Mouse (Mus musculus) liver, embryonic 12.5 days (tissue): ENCODE measurements around the gene Cep97. TPM values are rescaled to one million over a fixed set of nuclear protein-coding genes. Genes with fewer than 3 reads are reported as not detected.

Experiments
- ATAC-seq: fragments of 200-750 bp; cut with Nextera tagmentation; 2 replicates; pipeline ENCODE4 v1.8.0; 2017; ENCODE audit warnings: moderate number of reproducible peaks, mild to moderate bottlenecking, moderate library complexity
- H3K27ac ChIP-seq: fragments of 300-500 bp; sonication (generic); 2 replicates; pipeline ENCODE4 v1.5.1; 2016; ENCODE audit warnings: mild to moderate bottlenecking
- H3K27me3 ChIP-seq: fragments of 300-500 bp; sonication (generic); replicated peaks from 2 replicates; pipeline ENCODE4 v1.6.1; 2016; ENCODE audit warnings: mild to moderate bottlenecking, moderate library complexity
- H3K36me3 ChIP-seq: fragments of 300-500 bp; sonication (generic); 2 replicates; pipeline ENCODE4 v1.6.1; 2016; ENCODE audit warnings: mild to moderate bottlenecking, moderate library complexity
- H3K4me1 ChIP-seq: fragments of 300-500 bp; sonication (generic); 2 replicates; pipeline ENCODE4 v1.6.1; 2016
- H3K4me2 ChIP-seq: fragments of 300-500 bp; sonication (generic); 2 replicates; pipeline ENCODE4 v1.6.1; 2016; ENCODE audit warnings: mild to moderate bottlenecking, moderate library complexity
- H3K4me3 ChIP-seq: fragments of 300-500 bp; sonication (generic); 2 replicates; pipeline ENCODE4 v1.5.1; 2016; ENCODE audit warnings: mild to moderate bottlenecking, moderate library complexity
- H3K9ac ChIP-seq: fragments of 300-500 bp; sonication (generic); 2 replicates; pipeline ENCODE4 v1.6.1; 2016; ENCODE audit warnings: mild to moderate bottlenecking, moderate library complexity
- H3K9me3 ChIP-seq: fragments of 300-500 bp; sonication (generic); replicated peaks from 2 replicates; pipeline ENCODE4 v1.6.1; 2016; ENCODE audit warnings: mild to moderate bottlenecking, moderate library complexity
- whole genome bisulfite sequencing: fragments of 180-500 bp; shearing (Covaris S2); methylation state at CpG from one replicate; pipeline ENCODE4 v1.1.7; 2016; ENCODE audit not compliant: insufficient replicate concordance; 5-methylcytosine and 5-hydroxymethylcytosine counted together
- polyA plus RNA-seq: library from polyadenylated mRNA; unstranded; fragments of >200 nt; fragmentation: Nextera tagmentation; extraction: Ambion mirVana; gene quantifications from 2 replicates; pipeline ENCODE4 v1.2.1, GENCODE M21; 2016

Gene Cep97
- 5.7 and 6.0 TPM in 2 replicates for polyA plus RNA-seq

GRCm38 (mm10) chr16:55934453-55935037 lies at the start of gene Cep97:
TSS of gene Cep97 (minus strand) at chr16:55934855.
- Histone ChIP-seq H3K4me3 (peak within 1 kb of the TSS; percentile 79), H3K9ac (peak within 1 kb of the TSS; percentile 80), H3K4me1 (peaks cover 16% of the 10 kb centered on the region), H3K9me3 (no peaks in the 10 kb centered on the region), H3K27ac (peak within 1 kb of the TSS; percentile 80), H3K27me3 (no peaks in the 10 kb centered on the region), H3K4me2 (peak within 1 kb of the TSS; percentile 85), H3K36me3 (0 out of 2 replicates have a peak, but pooled peaks cover 2% of the 10 kb centered on the region)
- peak; percentile 99 for ATAC-seq
- WGBS = under 1% methylated on average over 24 of the region's 24 CpGs

GRCm38 (mm10) chr16:55974903-55975285 lies 40.2 kb upstream of the Cep97 start:
- H3K36me3 ChIP-seq = peaks cover 40% of the 10 kb centered on the region
- H3K4me3 ChIP-seq = peak overlapping the region; percentile 99
- peak overlapping the region; percentile 86 for H3K4me2 ChIP-seq
- H3K27me3 ChIP-seq = no peaks in the 10 kb centered on the region
- no peaks in the 10 kb centered on the region for H3K9me3 ChIP-seq
- 8% methylated on average over 14 of the region's 14 CpGs for WGBS
- peak overlapping the region; percentile 92 for H3K27ac ChIP-seq
- H3K9ac ChIP-seq = peak overlapping the region; percentile 97
- ATAC-seq = 0 out of 2 replicates have a peak, but pooled peaks have one; percentile 12
- peaks cover 47% of the 10 kb centered on the region for H3K4me1 ChIP-seq

- Histone ChIP-seq H3K27me3 (no peaks in the 10 kb centered on the region), H3K4me1 (peaks cover 52% of the 10 kb centered on the region), H3K27ac (peak overlapping the region; percentile 92), H3K36me3 (peaks cover 45% of the 10 kb centered on the region), H3K9me3 (no peaks in the 10 kb centered on the region), H3K9ac (peak overlapping the region; percentile 97), H3K4me2 (peak overlapping the region; percentile 86), H3K4me3 (peak overlapping the region; percentile 99)
- under 1% methylated on average over 55 of the region's 55 CpGs for WGBS
- peak; percentile 87 for ATAC-seq
These were observed 39.7 kb upstream of the Cep97 start for GRCm38 (mm10) chr16:55974256-55974902.

GRCm38 (mm10) chr16:55973431-55974255 lies 39.0 kb upstream of the Cep97 start, which contains the start of gene Zbtb11:
TSS of gene Zbtb11 (plus strand) at chr16:55973883.
- under 1% methylated on average over 76 of the region's 86 CpGs for WGBS
- Histone ChIP-seq H3K36me3 (peaks cover 49% of the 10 kb centered on the region), H3K27me3 (no peaks in the 10 kb centered on the region), H3K9ac (peak within 1 kb of the TSS; percentile 97), H3K4me2 (peak within 1 kb of the TSS; percentile 86), H3K4me1 (peaks cover 59% of the 10 kb centered on the region), H3K27ac (peak within 1 kb of the TSS; percentile 92), H3K4me3 (peak within 1 kb of the TSS; percentile 99), H3K9me3 (no peaks in the 10 kb centered on the region)
- peak; percentile 91 for ATAC-seq

- Histone ChIP-seq H3K27me3 (no peaks in the 10 kb centered on the region), H3K4me2 (peak overlapping the region; percentile 86), H3K27ac (peak overlapping the region; percentile 92), H3K9ac (peak overlapping the region; percentile 97), H3K4me1 (peaks cover 66% of the 10 kb centered on the region), H3K36me3 (peaks cover 47% of the 10 kb centered on the region), H3K9me3 (no peaks in the 10 kb centered on the region), H3K4me3 (peak overlapping the region; percentile 99)
- no peak for ATAC-seq
- 38% methylated on average over 10 of the region's 10 CpGs for WGBS
These were observed 38.1 kb upstream of the Cep97 start for GRCm38 (mm10) chr16:55972626-55973201.

GRCm38 (mm10) chr16:55971735-55972615 lies 37.3 kb upstream of the Cep97 start:
- H3K27me3 ChIP-seq = no peaks in the 10 kb centered on the region
- 60% methylated on average over 6 of the region's 6 CpGs for WGBS
- peaks cover 51% of the 10 kb centered on the region for H3K36me3 ChIP-seq
- H3K27ac ChIP-seq = peak overlapping the region; percentile 58
- no peak overlapping the region for H3K9ac ChIP-seq
- H3K4me2 ChIP-seq = peak overlapping the region; percentile 86
- no peak for ATAC-seq
- H3K9me3 ChIP-seq = no peaks in the 10 kb centered on the region
- H3K4me3 ChIP-seq = peak overlapping the region; percentile 99; the same call in 1 of the 2 replicates
- peaks cover 71% of the 10 kb centered on the region for H3K4me1 ChIP-seq

- H3K27me3 ChIP-seq = no peaks in the 10 kb centered on the region
- 0 out of 2 replicates have a peak overlapping the region, but pooled peaks have one; percentile 10 for H3K4me2 ChIP-seq
- H3K9ac ChIP-seq = no peak overlapping the region
- no peak for ATAC-seq
- WGBS = 88% methylated on average over 5 of the region's 5 CpGs
- peaks cover 61% of the 10 kb centered on the region for H3K4me1 ChIP-seq
- 0 out of 2 replicates have a peak overlapping the region, but pooled peaks have one; percentile 17 for H3K27ac ChIP-seq
- no peak overlapping the region for H3K4me3 ChIP-seq
- H3K9me3 ChIP-seq = no peaks in the 10 kb centered on the region
- peaks cover 53% of the 10 kb centered on the region for H3K36me3 ChIP-seq
These were observed 35.8 kb upstream of the Cep97 start for GRCm38 (mm10) chr16:55970416-55970815.

GRCm38 (mm10) chr16:55969147-55969546 lies 34.5 kb upstream of the Cep97 start:
- no peak overlapping the region for H3K27ac ChIP-seq
- no peak overlapping the region for H3K9ac ChIP-seq
- H3K9me3 ChIP-seq = no peaks in the 10 kb centered on the region
- WGBS = 80% methylated on average over 3 of the region's 3 CpGs
- H3K27me3 ChIP-seq = no peaks in the 10 kb centered on the region
- H3K4me3 ChIP-seq = peak overlapping the region; percentile 7; the same call in 1 of the 2 replicates
- H3K36me3 ChIP-seq = peaks cover 53% of the 10 kb centered on the region
- H3K4me1 ChIP-seq = peaks cover 61% of the 10 kb centered on the region
- H3K4me2 ChIP-seq = peak overlapping the region; percentile 35
- no peak for ATAC-seq

GRCm38 (mm10) chr16:55967221-55967620 lies 32.6 kb upstream of the Cep97 start:
- Histone ChIP-seq H3K27me3 (no peaks in the 10 kb centered on the region), H3K4me2 (peak overlapping the region; percentile 91), H3K4me3 (peak overlapping the region; percentile 86), H3K36me3 (peaks cover 52% of the 10 kb centered on the region), H3K4me1 (peaks cover 53% of the 10 kb centered on the region), H3K9ac (peak overlapping the region; percentile 90), H3K9me3 (no peaks in the 10 kb centered on the region), H3K27ac (peak overlapping the region; percentile 84)
- 0 out of 2 replicates have a peak, but pooled peaks have one; percentile 6 for ATAC-seq
- WGBS = 19% methylated on average over 1 of the region's 1 CpGs

GRCm38 (mm10) chr16:55966212-55966871 lies 31.7 kb upstream of the Cep97 start, which contains the start of gene Rpl24:
TSS of gene Rpl24 (plus strand) at chr16:55966275.
- WGBS = under 1% methylated on average over 42 of the region's 42 CpGs
- H3K9me3 ChIP-seq = no peaks in the 10 kb centered on the region

More at GRCm38 (mm10) chr16:55966212-55966871, 31.7 kb upstream of the Cep97 start, which contains the start of gene Rpl24:
- H3K4me1 ChIP-seq = peaks cover 46% of the 10 kb centered on the region
- peak; percentile 88 for ATAC-seq
- H3K4me3 ChIP-seq = peak within 1 kb of the TSS; percentile 86
- no peaks in the 10 kb centered on the region for H3K27me3 ChIP-seq
- peak within 1 kb of the TSS; percentile 91 for H3K4me2 ChIP-seq
- H3K27ac ChIP-seq = peak within 1 kb of the TSS; percentile 84
- H3K9ac ChIP-seq = peak within 1 kb of the TSS; percentile 90
- H3K36me3 ChIP-seq = peaks cover 43% of the 10 kb centered on the region
